Mouse (Mus musculus): ENCODE data around the gene 2310022A10Rik. TPM values are rescaled to one million over a fixed set of nuclear protein-coding genes. Genes with fewer than 3 reads are reported as not detected.
A peak's percentile ranks its signal among the peaks of the same experiment; 100 is the strongest.

The 2310022A10Rik gene
- polyA plus RNA-seq, 1 experiment from 2014 or later = 40.2 TPM

DNA sequence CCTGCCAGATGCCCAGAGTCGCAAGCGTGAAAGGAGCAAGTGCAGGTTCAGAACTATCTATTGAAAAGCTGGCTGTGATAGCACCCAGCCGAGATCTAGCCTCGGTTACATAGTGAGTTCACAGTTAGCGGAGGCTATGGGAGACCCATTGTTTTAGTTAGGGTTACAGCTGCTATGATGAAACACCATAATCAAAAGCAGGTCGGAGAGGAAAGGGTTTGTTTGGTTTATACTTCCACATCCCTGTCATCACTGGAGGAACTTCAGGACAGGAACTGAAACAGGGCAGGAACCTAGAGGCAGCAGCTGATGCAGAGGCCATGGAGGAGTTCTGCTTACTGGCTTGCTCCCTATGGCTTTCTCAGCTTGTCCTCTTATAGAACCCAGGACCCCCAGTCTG, 24.6 kb downstream of the 2310022A10Rik start:
- H3K9ac ChIP-seq (replicated peaks; ENCODE audit: low read depth, low read length) = no peak overlapping the region
- no peaks in the 10 kb centered on the region for H3K4me1 ChIP-seq (replicated peaks; ENCODE audit: control insufficient read depth, insufficient read depth, low read length)
- ATAC-seq = no peak
- H3K27me3 ChIP-seq (replicated peaks; ENCODE audit: control insufficient read depth, insufficient read depth, low read length) = no peaks in the 10 kb centered on the region
- peaks cover 35% of the 10 kb centered on the region for H3K36me3 ChIP-seq (ENCODE audit: control insufficient read depth, insufficient read depth)
- no peak overlapping the region for H3K27ac ChIP-seq (ENCODE audit: low read length)
- 96% methylated on average over 6 of the region's 6 CpGs for WGBS
- no peak overlapping the region for H3K4me2 ChIP-seq (ENCODE audit: low read length)
- no peaks in the 10 kb centered on the region for H3K9me3 ChIP-seq (ENCODE audit: control insufficient read depth, low read length)
- no peak overlapping the region for H3K4me3 ChIP-seq (replicated peaks; ENCODE audit: low read length)

DNA sequence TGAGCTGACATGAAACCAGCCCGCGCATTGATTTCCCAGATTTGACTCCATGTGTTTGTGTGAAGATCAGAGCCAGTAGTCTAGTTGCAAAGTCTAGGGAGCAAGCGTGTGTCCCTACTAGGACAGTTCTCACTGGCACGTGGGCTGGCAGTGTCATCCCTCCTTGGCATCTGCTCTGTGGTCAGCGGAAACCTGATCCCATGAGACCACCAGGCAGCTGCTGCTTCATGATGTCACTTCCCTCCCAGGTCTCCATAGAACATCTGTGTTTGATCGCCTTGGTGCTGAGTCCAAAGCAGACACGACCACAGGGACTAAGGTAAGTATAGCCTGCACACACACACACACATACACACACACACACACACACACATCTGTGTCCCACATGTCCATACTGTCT, 25.4 kb downstream of the 2310022A10Rik start:
- no peak overlapping the region for H3K4me3 ChIP-seq (replicated peaks; ENCODE audit: low read length)
- H3K9me3 ChIP-seq (ENCODE audit: control insufficient read depth, low read length) = no peaks in the 10 kb centered on the region
- H3K4me1 ChIP-seq (replicated peaks; ENCODE audit: control insufficient read depth, insufficient read depth, low read length) = no peaks in the 10 kb centered on the region
- H3K27ac ChIP-seq (ENCODE audit: low read length) = no peak overlapping the region
- ATAC-seq = no peak
- WGBS = 92% methylated on average over 7 of the region's 7 CpGs
- H3K36me3 ChIP-seq (ENCODE audit: control insufficient read depth, insufficient read depth) = peaks cover 35% of the 10 kb centered on the region
- no peaks in the 10 kb centered on the region for H3K27me3 ChIP-seq (replicated peaks; ENCODE audit: control insufficient read depth, insufficient read depth, low read length)
- no peak overlapping the region for H3K9ac ChIP-seq (replicated peaks; ENCODE audit: low read depth, low read length)
- no peak overlapping the region for H3K4me2 ChIP-seq (ENCODE audit: low read length)

DNA sequence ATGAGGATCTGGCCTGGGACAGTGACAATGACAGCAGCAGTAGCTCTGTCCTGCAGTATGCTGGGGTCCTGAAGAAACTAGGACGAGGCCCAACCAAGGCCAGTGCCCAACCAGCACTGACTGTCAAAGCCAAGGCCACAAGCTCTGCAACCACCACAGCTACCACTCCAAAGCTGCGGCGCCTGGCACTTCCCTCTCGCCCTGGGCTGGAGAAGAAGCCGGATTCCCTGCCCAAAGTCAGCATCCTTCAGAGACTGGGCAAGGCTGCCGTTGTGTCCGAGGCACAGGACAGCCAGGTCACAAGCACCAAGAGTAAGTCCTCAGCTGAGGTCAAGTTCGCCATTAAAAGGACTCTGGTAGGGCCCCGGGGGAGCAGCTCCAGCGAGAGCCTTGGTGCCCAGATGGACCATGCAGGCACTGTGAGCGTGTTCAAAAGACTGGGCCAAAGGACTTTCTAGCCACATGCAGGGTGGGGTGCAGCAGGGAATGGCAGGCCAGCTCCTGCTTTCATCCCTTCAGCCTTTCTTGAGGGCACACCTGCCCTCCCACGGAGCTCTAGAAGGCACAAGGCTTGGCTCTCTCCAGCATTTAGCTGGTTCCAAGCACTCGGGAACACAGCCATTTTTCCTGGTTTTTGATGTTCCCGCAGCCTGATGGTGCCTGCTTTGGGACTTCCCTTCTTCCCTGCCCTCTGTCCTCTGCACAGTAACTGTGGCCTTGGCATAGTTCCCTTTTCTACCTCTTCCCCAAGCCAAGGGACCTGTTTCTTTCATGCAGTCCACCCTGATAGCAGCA, 27.5 kb downstream of the 2310022A10Rik start:
- ATAC-seq = no peak
- 89% methylated on average over 14 of the region's 14 CpGs for WGBS
- peaks cover 35% of the 10 kb centered on the region for H3K36me3 ChIP-seq (ENCODE audit: control insufficient read depth, insufficient read depth)

DNA sequence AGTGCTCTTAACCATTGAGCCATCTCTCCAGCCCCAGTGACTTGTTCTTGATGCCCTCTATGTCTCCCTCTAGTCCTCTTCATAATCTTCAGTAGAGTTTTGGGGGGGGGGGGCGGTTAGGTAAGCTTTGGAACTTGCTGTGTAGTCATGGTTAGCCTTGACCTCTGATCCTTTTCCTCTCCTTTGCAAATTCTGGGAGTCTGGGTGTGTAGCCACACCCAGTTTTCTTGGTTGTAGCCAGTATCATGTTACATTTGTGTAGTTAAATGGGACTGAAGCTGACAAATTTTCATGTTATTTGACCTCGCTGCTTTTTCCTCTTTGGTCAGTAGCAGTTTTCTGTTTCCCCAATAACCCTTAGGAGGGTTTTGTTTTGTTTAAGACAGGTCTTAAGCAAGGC, 33.8 kb downstream of the 2310022A10Rik start:
- ATAC-seq = no peak

More for the DNA sequence above, 27.5 kb downstream of the 2310022A10Rik start:
- Histone ChIP-seq H3K9me3 (ENCODE audit: control insufficient read depth, low read length) (no peaks in the 10 kb centered on the region), H3K4me3 (replicated peaks; ENCODE audit: low read length) (no peak overlapping the region), H3K9ac (replicated peaks; ENCODE audit: low read depth, low read length) (no peak overlapping the region), H3K27me3 (replicated peaks; ENCODE audit: control insufficient read depth, insufficient read depth, low read length) (no peaks in the 10 kb centered on the region), H3K27ac (ENCODE audit: low read length) (no peak overlapping the region), H3K4me1 (replicated peaks; ENCODE audit: control insufficient read depth, insufficient read depth, low read length) (no peaks in the 10 kb centered on the region), H3K4me2 (ENCODE audit: low read length) (no peak overlapping the region)

DNA sequence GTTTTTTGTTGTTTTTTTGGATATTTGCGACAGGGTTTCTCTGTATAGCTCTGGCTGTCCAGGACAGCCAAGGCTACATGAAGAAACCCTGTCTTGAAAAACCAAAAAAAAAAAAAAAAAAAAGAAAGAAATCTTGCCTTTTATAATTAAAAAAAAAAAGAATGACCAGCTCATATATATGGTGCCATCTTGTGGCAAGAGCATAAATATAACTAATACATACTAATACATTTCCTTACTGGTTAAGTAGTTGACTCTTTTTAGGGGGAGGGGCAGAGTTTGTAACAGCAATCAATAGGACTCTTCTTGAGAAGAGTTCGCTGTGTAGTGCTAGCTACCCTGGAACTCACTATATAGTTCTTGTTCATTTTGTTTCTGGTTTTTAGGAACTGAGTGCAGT, 34.7 kb downstream of the 2310022A10Rik start:
- no peak overlapping the region for H3K9ac ChIP-seq (replicated peaks; ENCODE audit: low read depth, low read length)
- H3K4me2 ChIP-seq (ENCODE audit: low read length) = no peak overlapping the region
- H3K27ac ChIP-seq (ENCODE audit: low read length) = no peak overlapping the region
- no peak overlapping the region for H3K4me3 ChIP-seq (replicated peaks; ENCODE audit: low read length)
- WGBS = 87% methylated on average over 2 of the region's 2 CpGs
- H3K4me1 ChIP-seq (replicated peaks; ENCODE audit: control insufficient read depth, insufficient read depth, low read length) = peaks cover 4% of the 10 kb centered on the region
- peaks cover 4% of the 10 kb centered on the region; the same call in 1 of the 2 replicates for H3K36me3 ChIP-seq (ENCODE audit: control insufficient read depth, insufficient read depth)
- H3K27me3 ChIP-seq (replicated peaks; ENCODE audit: control insufficient read depth, insufficient read depth, low read length) = no peaks in the 10 kb centered on the region
- no peaks in the 10 kb centered on the region for H3K9me3 ChIP-seq (ENCODE audit: control insufficient read depth, low read length)
- ATAC-seq = no peak

More for the DNA sequence above, 33.8 kb downstream of the 2310022A10Rik start:
- Histone ChIP-seq H3K9ac (replicated peaks; ENCODE audit: low read depth, low read length) (no peak overlapping the region), H3K9me3 (ENCODE audit: control insufficient read depth, low read length) (no peaks in the 10 kb centered on the region), H3K27me3 (replicated peaks; ENCODE audit: control insufficient read depth, insufficient read depth, low read length) (no peaks in the 10 kb centered on the region), H3K36me3 (ENCODE audit: control insufficient read depth, insufficient read depth) (peaks cover 8% of the 10 kb centered on the region), H3K4me3 (replicated peaks; ENCODE audit: low read length) (no peak overlapping the region), H3K27ac (ENCODE audit: low read length) (no peak overlapping the region), H3K4me2 (ENCODE audit: low read length) (no peak overlapping the region), H3K4me1 (replicated peaks; ENCODE audit: control insufficient read depth, insufficient read depth, low read length) (no peaks in the 10 kb centered on the region)
- WGBS = 74% methylated on average over 2 of the region's 2 CpGs

DNA sequence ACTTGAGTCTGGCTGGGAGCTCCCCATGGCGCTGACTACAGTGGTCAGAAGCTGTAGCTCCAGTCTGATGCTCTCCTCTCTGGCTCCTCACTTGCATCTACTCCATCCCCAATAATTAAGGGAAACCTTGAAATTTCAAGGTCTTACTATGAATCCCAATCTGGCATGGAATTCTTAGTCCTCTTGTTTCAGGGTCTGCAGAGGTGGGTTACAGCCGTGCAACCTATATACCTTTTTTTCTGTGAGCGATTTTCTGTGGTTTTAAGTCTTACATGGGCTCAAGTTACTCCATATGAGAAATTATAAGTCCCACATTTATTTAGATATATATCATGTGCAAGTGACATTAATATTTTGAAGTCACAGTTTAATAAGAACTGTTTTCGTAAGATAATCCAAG, 37.1 kb downstream of the 2310022A10Rik start:
- Histone ChIP-seq H3K4me1 (replicated peaks; ENCODE audit: control insufficient read depth, insufficient read depth, low read length) (peaks cover 17% of the 10 kb centered on the region), H3K9ac (replicated peaks; ENCODE audit: low read depth, low read length) (no peak overlapping the region), H3K27ac (ENCODE audit: low read length) (no peak overlapping the region), H3K4me2 (ENCODE audit: low read length) (no peak overlapping the region), H3K4me3 (replicated peaks; ENCODE audit: low read length) (no peak overlapping the region), H3K9me3 (ENCODE audit: control insufficient read depth, low read length) (no peaks in the 10 kb centered on the region), H3K36me3 (ENCODE audit: control insufficient read depth, insufficient read depth) (no peaks in the 10 kb centered on the region), H3K27me3 (replicated peaks; ENCODE audit: control insufficient read depth, insufficient read depth, low read length) (no peaks in the 10 kb centered on the region)
- 95% methylated on average over 4 of the region's 4 CpGs for WGBS
- no peak for ATAC-seq

DNA sequence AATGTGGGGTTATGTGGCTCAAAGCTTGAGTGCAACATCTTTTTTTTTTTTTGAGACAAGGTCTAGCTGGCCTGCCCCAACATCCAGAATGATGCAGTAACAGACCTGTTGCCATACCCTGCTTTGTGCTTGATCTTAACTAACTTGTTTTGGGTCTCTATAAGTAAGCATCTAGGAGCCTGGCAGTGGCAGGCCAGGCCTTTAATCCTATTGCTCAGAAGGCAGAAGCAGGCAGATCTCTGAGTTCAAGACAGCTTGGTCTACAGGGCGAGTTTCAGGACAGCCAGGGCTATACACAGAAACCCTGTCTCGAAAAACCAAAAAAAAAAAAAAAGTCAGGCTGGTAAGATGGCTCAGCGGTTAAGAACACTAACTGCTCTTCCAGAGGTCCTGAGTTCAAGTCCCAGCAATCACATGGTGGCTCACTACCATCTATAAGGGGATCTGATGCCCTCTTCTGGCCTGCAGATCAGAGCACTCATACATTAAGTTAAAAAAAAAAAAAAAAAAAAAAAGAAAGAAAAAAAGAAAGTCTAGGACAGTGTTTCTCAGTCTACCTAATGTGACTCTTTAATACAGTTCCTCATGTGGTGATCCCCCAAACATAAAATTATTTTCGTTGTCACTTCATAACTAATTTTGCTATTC, 37.7 kb downstream of the 2310022A10Rik start:
- H3K4me2 ChIP-seq (ENCODE audit: low read length) = peak overlapping the region; percentile 60
- H3K4me3 ChIP-seq (replicated peaks; ENCODE audit: low read length) = peak overlapping the region; percentile 84
- peaks cover 17% of the 10 kb centered on the region for H3K4me1 ChIP-seq (replicated peaks; ENCODE audit: control insufficient read depth, insufficient read depth, low read length)
- no peaks in the 10 kb centered on the region for H3K9me3 ChIP-seq (ENCODE audit: control insufficient read depth, low read length)
- H3K27me3 ChIP-seq (replicated peaks; ENCODE audit: control insufficient read depth, insufficient read depth, low read length) = no peaks in the 10 kb centered on the region
- H3K36me3 ChIP-seq (ENCODE audit: control insufficient read depth, insufficient read depth) = no peaks in the 10 kb centered on the region
- WGBS = 62% methylated on average over 4 of the region's 4 CpGs
- no peak for ATAC-seq
- peak overlapping the region; percentile 52; the same call in 1 of the 2 replicates for H3K9ac ChIP-seq (replicated peaks; ENCODE audit: low read depth, low read length)
- peak overlapping the region; percentile 86 for H3K27ac ChIP-seq (ENCODE audit: low read length)

DNA sequence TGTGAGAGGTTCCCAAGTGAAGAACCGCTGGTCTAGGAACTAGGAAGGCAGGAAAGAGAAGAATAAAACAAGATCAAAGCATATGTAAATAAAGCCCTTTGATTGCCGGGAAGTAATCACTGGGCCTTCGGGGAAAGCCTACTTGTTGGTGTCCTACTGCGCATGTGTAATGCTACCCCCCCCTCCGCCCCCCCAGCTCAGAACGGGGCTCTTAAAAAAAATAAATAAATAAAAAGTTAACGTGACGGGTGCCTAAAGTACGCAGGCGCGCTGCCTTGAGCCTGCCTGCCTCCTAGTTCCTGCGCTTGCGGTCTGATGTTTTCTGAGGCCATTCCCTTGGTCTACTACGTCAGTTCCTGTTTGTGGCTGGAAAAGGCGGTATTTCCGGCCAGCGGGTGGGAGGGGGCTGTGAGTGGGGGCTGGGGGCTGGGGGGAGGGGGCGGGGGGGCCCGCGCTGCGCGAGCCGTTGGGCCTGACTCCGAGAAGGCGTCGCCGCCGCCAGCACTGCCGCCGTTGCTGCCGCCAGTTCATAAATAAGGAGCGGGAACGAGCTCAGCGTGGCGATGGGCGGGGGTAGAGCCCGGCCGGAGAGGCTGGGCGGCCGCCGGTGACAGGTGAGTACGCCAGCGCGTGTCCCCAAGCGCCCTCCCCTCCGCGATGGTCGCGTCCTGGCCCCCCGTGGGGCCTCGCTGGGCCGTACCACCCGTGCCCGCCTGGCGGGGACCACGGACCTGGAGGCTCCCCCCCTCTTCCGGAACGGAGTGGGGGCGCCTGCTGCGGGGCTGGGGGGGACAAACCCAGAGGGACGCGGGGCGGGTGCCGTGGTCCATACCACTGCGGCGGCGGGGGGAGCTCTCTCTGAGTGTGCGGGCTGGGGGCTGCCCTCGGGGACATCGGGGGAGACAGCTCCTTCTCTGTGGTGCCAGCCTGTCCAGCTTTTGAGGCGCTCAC, 38.5 kb downstream of the 2310022A10Rik start, which contains the start of gene Akt2:
Gene Akt2 (plus strand): TSS at position 287 of the 951 bp plus-strand sequence.
- Histone ChIP-seq H3K27ac (ENCODE audit: low read length) (peak within 1 kb of the TSS; percentile 98), H3K9ac (replicated peaks; ENCODE audit: low read depth, low read length) (peak within 1 kb of the TSS; percentile 93), H3K9me3 (ENCODE audit: control insufficient read depth, low read length) (no peaks in the 10 kb centered on the region), H3K27me3 (replicated peaks; ENCODE audit: control insufficient read depth, insufficient read depth, low read length) (no peaks in the 10 kb centered on the region), H3K4me3 (replicated peaks; ENCODE audit: low read length) (peak within 1 kb of the TSS; percentile 84), H3K36me3 (ENCODE audit: control insufficient read depth, insufficient read depth) (no peaks in the 10 kb centered on the region), H3K4me1 (replicated peaks; ENCODE audit: control insufficient read depth, insufficient read depth, low read length) (peaks cover 21% of the 10 kb centered on the region), H3K4me2 (ENCODE audit: low read length) (peak within 1 kb of the TSS; percentile 77)
- 1% methylated on average over 42 of the region's 71 CpGs for whole genome bisulfite sequencing
- ATAC-seq = peak; percentile 96

All from forebrain, embryonic 16.5 days (tissue).